ENCODE assay signal across 8 mouse cellular contexts in the genomic region with DNA sequence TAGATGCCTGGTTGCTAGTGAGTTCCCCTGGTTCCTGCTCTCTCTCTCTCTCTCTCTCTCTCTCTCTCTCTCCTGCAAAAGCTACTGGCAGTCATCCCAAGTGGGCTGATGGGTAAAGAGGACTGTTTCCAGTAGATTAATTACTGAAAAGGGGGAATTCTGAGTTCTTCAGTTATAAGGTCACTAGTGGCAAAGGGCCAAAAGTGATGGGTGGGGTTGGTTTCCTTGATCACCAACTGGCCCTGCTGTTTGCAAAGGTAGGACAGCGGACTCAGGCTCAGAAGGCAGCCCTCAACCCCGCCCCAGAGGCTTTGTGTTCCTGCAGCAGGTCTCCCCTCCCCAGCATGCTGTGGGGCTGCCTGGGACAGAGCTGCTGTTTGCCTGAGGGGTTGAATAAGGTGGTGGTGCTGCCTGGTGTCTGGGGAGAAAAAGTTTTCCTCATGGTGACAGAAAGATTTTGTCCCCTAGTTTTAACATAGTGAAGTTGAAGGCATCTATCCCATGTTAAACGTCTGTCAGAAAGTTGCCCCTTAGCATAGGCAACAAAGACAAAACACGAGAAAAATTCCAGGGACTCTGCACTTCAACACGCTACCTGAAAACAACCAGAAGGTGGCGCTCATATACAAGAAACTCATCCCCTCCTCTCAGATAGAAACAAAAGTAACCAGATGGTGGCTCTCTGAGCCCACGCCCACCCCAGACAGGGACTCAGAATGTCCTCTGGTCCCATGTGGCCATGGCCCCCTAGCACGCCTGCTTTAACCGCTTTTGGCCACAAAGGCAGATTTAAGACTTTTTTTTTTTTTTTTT. TPM values are rescaled to one million over a fixed set of nuclear protein-coding genes. Genes with fewer than 3 reads are reported as not detected.
DNase-seq lines count a peak whose midpoint lies in the region; ATAC-seq lines count a peak whose summit lies in the region.

No protein-coding gene starts in this region.

- no peaks in the 10 kb centered on the region for H3K9me3 ChIP-seq in intestine, embryonic 16.5 days (ENCODE audit: control insufficient read depth, low read length)

- H3K36me3 ChIP-seq in intestine, embryonic 16.5 days (ENCODE audit: control insufficient read depth, insufficient read depth, low read length): no peaks in the 10 kb centered on the region

- 2% methylated on average over 9 of the region's 9 CpGs for WGBS in intestine, embryonic 16.5 days

- intact Hi-C loops in left cerebral cortex, postnatal 25 days (cut with DNase I): loop anchor here (1.0 to 5.0 kb wide), 3 partner anchors 52 to 187 kb away; no protein-coding TSS in a partner anchor

- H3K9ac ChIP-seq in intestine, embryonic 16.5 days (ENCODE audit: low read depth, low read length): peak overlapping the region; percentile 16; the same call in 1 of the 2 replicates

- ATAC-seq in granulocyte monocyte progenitor cell, adult 5-6 weeks (replicated peaks; ENCODE audit: poor library complexity, severe bottlenecking): peak; percentile 73
- peak; percentile 54 for ATAC-seq in intestine, embryonic 16.5 days

- peak overlapping the region; percentile 67 for H3K27ac ChIP-seq in intestine, embryonic 16.5 days (ENCODE audit: low read length)

- peaks cover 9% of the 10 kb centered on the region for H3K4me1 ChIP-seq in intestine, embryonic 16.5 days (ENCODE audit: control insufficient read depth, insufficient read depth, low read length)

- H3K4me3 ChIP-seq in intestine, embryonic 16.5 days (ENCODE audit: low read length): no peak overlapping the region

- peak; percentile 60 for DNase-seq in 3134 (ENCODE audit: extremely low read depth, insufficient read length, low spot score)
- peak; percentile 60 for DNase-seq in adrenal gland, adult 2 months
- DNase-seq in embryo, embryonic 9.5 days (ENCODE audit: extremely low spot score): peak; percentile 84
- DNase-seq in left cerebral cortex, postnatal 25 days (ENCODE audit: low spot score in 2 of 2): peak; percentile 78 to 84
- peak; percentile 91 for DNase-seq in mesoderm, embryonic 11.5 days (ENCODE audit: low read depth, low spot score)
- peak; percentile 58 for DNase-seq in right cerebral cortex, postnatal 4 days

- peaks cover 3% of the 10 kb centered on the region; the same call in 1 of the 2 replicates for H3K27me3 ChIP-seq in intestine, embryonic 16.5 days (replicated peaks; ENCODE audit: control insufficient read depth, insufficient read depth, low read length)

- H3K4me2 ChIP-seq in intestine, embryonic 16.5 days (ENCODE audit: low read depth, low read length): peak overlapping the region; percentile 23; the same call in 1 of the 2 replicates

RNA-seq across cellular contexts. Expression of a gene that starts 4.7 kb away (rescaled TPM):
- total RNA-seq in adrenal gland, adult 2 months (2021): 10 to 100 TPM; 18.0 to 26.4 TPM
- polyA plus RNA-seq in adrenal gland, adult 2 months (2012; rRNA removed): 1.3 TPM in 2 replicates
- total RNA-seq in granulocyte monocyte progenitor cell, adult 5-6 weeks (2014; fragmentation: Nextera tagmentation): 8.7 and 13.5 TPM in 2 replicates
- total RNA-seq in granulocyte monocyte progenitor cell, adult 5-6 weeks (2017): 9.8 and 12.9 TPM in 2 replicates
- 10.0 and 10.1 TPM in 2 replicates for polyA plus RNA-seq in intestine, embryonic 16.5 days (2015; fragmentation: Nextera tagmentation; extraction: Ambion mirVana)
- 10 to 100 TPM; 10.2 to 13.3 TPM for total RNA-seq in left cerebral cortex, postnatal 25 days (2021)

RNA-seq across cellular contexts. Expression of a gene that starts 20.4 kb away (rescaled TPM):
- total RNA-seq in adrenal gland, adult 2 months (2021): not detected
- polyA plus RNA-seq in adrenal gland, adult 2 months (2012; rRNA removed): not detected in 2 replicates
- not detected in 2 replicates for total RNA-seq in granulocyte monocyte progenitor cell, adult 5-6 weeks (2014; fragmentation: Nextera tagmentation)
- not detected in 2 replicates for total RNA-seq in granulocyte monocyte progenitor cell, adult 5-6 weeks (2017)
- not detected in 2 replicates for polyA plus RNA-seq in intestine, embryonic 16.5 days (2015; fragmentation: Nextera tagmentation; extraction: Ambion mirVana)
- total RNA-seq in left cerebral cortex, postnatal 25 days (2021): not detected

RNA-seq across cellular contexts. Expression of a gene that starts 43.2 kb away (rescaled TPM):
- 10 to 100 TPM; 72.3 to 88.8 TPM for total RNA-seq in adrenal gland, adult 2 months (2021)
- polyA plus RNA-seq in adrenal gland, adult 2 months (2012; rRNA removed): 78.2 and 127 TPM in 2 replicates
- total RNA-seq in granulocyte monocyte progenitor cell, adult 5-6 weeks (2014; fragmentation: Nextera tagmentation): 79.0 and 140 TPM in 2 replicates
- 33.1 and 43.8 TPM in 2 replicates for total RNA-seq in granulocyte monocyte progenitor cell, adult 5-6 weeks (2017)
- 115 and 128 TPM in 2 replicates for polyA plus RNA-seq in intestine, embryonic 16.5 days (2015; fragmentation: Nextera tagmentation; extraction: Ambion mirVana)
- total RNA-seq in left cerebral cortex, postnatal 25 days (2021): 10 to 100 TPM; 75.5 to 81.1 TPM

RNA-seq across cellular contexts. Expression of a gene that starts 45.2 kb away (rescaled TPM):
- 10 to 100 TPM; 16.6 to 20.5 TPM for total RNA-seq in adrenal gland, adult 2 months (2021)
- 2.7 and 4.4 TPM in 2 replicates for polyA plus RNA-seq in adrenal gland, adult 2 months (2012; rRNA removed)
- total RNA-seq in granulocyte monocyte progenitor cell, adult 5-6 weeks (2014; fragmentation: Nextera tagmentation): 18.9 and 24.6 TPM in 2 replicates
- total RNA-seq in granulocyte monocyte progenitor cell, adult 5-6 weeks (2017): 24.6 and 26.6 TPM in 2 replicates
- polyA plus RNA-seq in intestine, embryonic 16.5 days (2015; fragmentation: Nextera tagmentation; extraction: Ambion mirVana): 15.2 and 16.5 TPM in 2 replicates
- total RNA-seq in left cerebral cortex, postnatal 25 days (2021): 10 to 100 TPM; 13.8 to 13.9 TPM
